Mouse (Mus musculus) intestine, embryonic 15.5 days (tissue): ENCODE measurements around the gene Hist1h2br. TPM values are rescaled to one million over a fixed set of nuclear protein-coding genes. Genes with fewer than 3 reads are reported as not detected.
"Not testable (repeated sequence)": the region's sequence is repeated elsewhere in the genome, so short reads cannot be mapped to it uniquely, and the experiment has no call there.

ENCODE experiments used
- ATAC-seq: fragments of 200-750 bp; cut with Nextera tagmentation; 2 replicates; pipeline ENCODE4 v1.8.0; 2017; ENCODE audit warnings: moderate TSS enrichment, moderate library complexity
- H3K27ac ChIP-seq: fragments of 300-500 bp; sonication (generic); 2 replicates; pipeline ENCODE4 v1.5.1; 2015; ENCODE audit warnings: mild to moderate bottlenecking, inconsistent platforms
- H3K27me3 ChIP-seq: fragments of 300-500 bp; sonication (generic); replicated peaks from 2 replicates; pipeline ENCODE4 v1.6.1; 2015; ENCODE audit warnings: inconsistent platforms
- H3K36me3 ChIP-seq: fragments of 300-500 bp; sonication (generic); 2 replicates; pipeline ENCODE4 v1.6.1; 2015; ENCODE audit warnings: inconsistent platforms
- H3K4me1 ChIP-seq: fragments of 300-500 bp; sonication (generic); replicated peaks from 2 replicates; pipeline ENCODE4 v1.6.1; 2015; ENCODE audit warnings: inconsistent platforms
- H3K4me2 ChIP-seq: fragments of 300-500 bp; sonication (generic); replicated peaks from 2 replicates; pipeline ENCODE4 v1.6.1; 2015; ENCODE audit warnings: mild to moderate bottlenecking, inconsistent platforms
- H3K4me3 ChIP-seq: fragments of 300-500 bp; sonication (generic); replicated peaks from 2 replicates; pipeline ENCODE4 v1.5.1; 2015; ENCODE audit warnings: inconsistent platforms
- H3K9ac ChIP-seq: fragments of 300-500 bp; sonication (generic); 2 replicates; pipeline ENCODE4 v1.6.1; 2015; ENCODE audit warnings: inconsistent platforms
- H3K9me3 ChIP-seq: fragments of 300-500 bp; sonication (generic); 2 replicates; pipeline ENCODE4 v1.6.1; 2016; ENCODE audit warnings: inconsistent platforms
- WGBS: fragments of 180-500 bp; shearing (Covaris S2); methylation state at CpG from one replicate; pipeline ENCODE4 v1.1.7; 2015; 5-methylcytosine and 5-hydroxymethylcytosine counted together
- polyA plus RNA-seq: library from polyadenylated mRNA; unstranded; fragments of >200 nt; fragmentation: Nextera tagmentation; extraction: Ambion mirVana; gene quantifications from 2 replicates; pipeline ENCODE4 v1.2.1, GENCODE M21; 2015

Hist1h2br gene
- polyA plus RNA-seq, result 15.0 and 16.4 TPM in 2 replicates

DNA sequence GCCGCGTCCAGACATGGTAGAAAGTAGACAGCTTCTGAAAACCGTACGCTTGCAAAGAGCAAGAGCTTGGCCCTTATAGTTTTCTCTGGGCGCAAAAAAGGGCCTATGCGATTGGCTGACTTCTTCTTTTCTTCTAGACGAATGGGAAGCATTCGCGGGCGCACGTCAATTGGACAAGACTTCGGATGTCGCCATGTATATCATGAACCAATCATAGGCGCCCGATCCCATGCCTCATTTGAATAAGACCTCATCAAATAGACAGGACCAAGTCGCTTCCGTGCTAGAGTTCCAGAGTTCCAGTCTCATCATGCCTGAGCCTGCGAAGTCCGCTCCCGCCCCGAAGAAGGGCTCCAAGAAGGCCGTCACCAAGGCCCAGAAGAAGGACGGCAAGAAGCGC lies at the start of gene Hist1h2br, which contains the start of gene Hist1h2ap:
Gene Hist1h2br (plus strand): TSS at position 283 of the 400 bp plus-strand sequence.
Gene Hist1h2ap (minus strand): TSS at position 47 of the 400 bp plus-strand sequence.
- H3K4me2 ChIP-seq, H3K36me3 ChIP-seq, H3K27ac ChIP-seq, H3K4me1 ChIP-seq, H3K4me3 ChIP-seq, H3K9ac ChIP-seq, H3K9me3 ChIP-seq, H3K27me3 ChIP-seq: not testable (repeated sequence)
- peak; percentile 93 for ATAC-seq
- WGBS, result no CpG with 5 or more reads among the region's 24 CpGs

DNA sequence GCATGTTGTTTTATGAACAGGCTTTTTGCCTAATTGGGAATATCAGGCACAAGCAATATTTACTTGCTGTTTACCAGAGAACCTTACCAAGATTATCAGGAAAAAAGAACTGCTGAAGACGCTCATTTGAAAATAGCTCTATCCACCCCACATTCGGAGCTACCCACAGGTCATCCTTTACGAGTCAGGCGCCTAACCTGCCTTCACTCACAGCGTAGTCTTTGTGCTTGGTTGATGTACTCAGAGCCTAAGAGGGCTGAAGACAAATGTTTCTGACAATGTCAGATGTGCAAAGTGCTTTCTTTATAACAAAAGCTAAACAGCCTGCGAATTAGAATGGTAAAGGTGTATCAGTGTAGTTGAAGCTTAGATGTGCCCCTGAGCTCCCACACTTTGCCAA lies 49.2 kb upstream of the Hist1h2br start:
- Histone ChIP-seq H3K4me3 (peak overlapping the region; percentile 39; the same call in 1 of the 2 replicates), H3K27ac (peak overlapping the region; percentile 86), H3K9ac (peak overlapping the region; percentile 37; the same call in 1 of the 2 replicates), H3K27me3 (no peaks in the 10 kb centered on the region), H3K36me3 (no peaks in the 10 kb centered on the region), H3K9me3 (no peaks in the 10 kb centered on the region), H3K4me1 (peaks cover 19% of the 10 kb centered on the region), H3K4me2 (peak overlapping the region; percentile 62)
- 38% methylated on average over 6 of the region's 6 CpGs for WGBS
- no peak for ATAC-seq

- H3K4me3 ChIP-seq, result peak overlapping the region; percentile 34
- peaks cover 23% of the 10 kb centered on the region for H3K4me1 ChIP-seq
- no peak for ATAC-seq
- no peaks in the 10 kb centered on the region for H3K27me3 ChIP-seq
- peak overlapping the region; percentile 41 for H3K9ac ChIP-seq
- no peaks in the 10 kb centered on the region for H3K36me3 ChIP-seq
- H3K27ac ChIP-seq, result peak overlapping the region; percentile 84
- 8% methylated on average over 8 of the region's 8 CpGs for WGBS
- H3K9me3 ChIP-seq, result no peaks in the 10 kb centered on the region
- peak overlapping the region; percentile 60 for H3K4me2 ChIP-seq
Observed at GRCm38 (mm10) chr13:21786189-21786898, 47.2 kb upstream of the Hist1h2br start.

- Histone ChIP-seq H3K4me1 (peaks cover 23% of the 10 kb centered on the region), H3K9ac (peak within 1 kb of the TSS; percentile 41), H3K4me2 (peak within 1 kb of the TSS; percentile 60), H3K27ac (peak within 1 kb of the TSS; percentile 84), H3K4me3 (peak within 1 kb of the TSS; percentile 34)
- ATAC-seq, result peak; percentile 94
- not testable (repeated sequence) for H3K9me3 ChIP-seq, H3K27me3 ChIP-seq, H3K36me3 ChIP-seq
- under 1% methylated on average over 40 of the region's 63 CpGs for WGBS
Observed at GRCm38 (mm10) chr13:21786899-21787629, 46.5 kb upstream of the Hist1h2br start, which contains the start of the genes Hist1h2an and Hist1h2bp. Gene Hist1h2an (minus strand): TSS chr13:21787218. Gene Hist1h2bp (plus strand): TSS chr13:21787461.

DNA sequence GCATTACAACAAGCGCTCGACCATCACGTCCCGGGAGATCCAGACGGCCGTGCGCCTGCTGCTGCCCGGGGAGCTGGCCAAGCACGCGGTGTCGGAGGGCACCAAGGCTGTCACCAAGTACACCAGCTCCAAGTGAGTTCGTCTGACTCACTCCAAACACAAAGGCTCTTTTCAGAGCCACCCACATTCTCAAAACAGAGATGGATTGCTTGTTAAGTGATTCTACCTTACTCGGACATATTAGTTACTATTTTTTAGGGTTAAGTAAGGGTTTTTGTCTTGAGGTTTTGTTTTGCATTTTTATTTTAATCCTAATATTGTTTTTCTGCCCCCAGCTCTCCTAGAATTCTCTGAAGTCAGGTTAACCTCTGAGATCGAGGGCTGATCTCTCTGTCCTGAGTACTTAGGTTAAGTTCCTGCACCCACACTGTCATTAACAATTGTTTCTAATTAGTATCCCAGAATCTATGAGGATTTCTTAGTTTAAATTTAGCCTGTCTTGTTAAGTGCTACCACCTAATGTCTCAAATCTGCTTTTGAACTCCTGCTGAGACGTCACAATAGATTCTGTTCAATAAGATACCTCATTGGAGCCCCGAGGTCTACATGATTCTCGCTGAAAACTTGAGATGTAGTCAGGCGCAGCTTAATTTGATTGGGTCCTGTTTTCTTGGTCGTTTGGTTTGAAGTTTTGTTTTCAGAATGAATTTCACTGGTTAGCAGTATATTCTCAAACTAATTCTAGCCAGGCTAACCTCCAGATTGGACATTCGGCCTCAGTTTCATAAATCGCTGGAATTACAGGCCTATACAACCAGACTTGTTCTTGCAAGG lies 45.6 kb upstream of the Hist1h2br start:
- Histone ChIP-seq H3K27me3 (no peaks in the 10 kb centered on the region), H3K4me2 (peak overlapping the region; percentile 60), H3K9me3 (no peaks in the 10 kb centered on the region), H3K4me1 (peaks cover 19% of the 10 kb centered on the region), H3K9ac (peak overlapping the region; percentile 32; the same call in 1 of the 2 replicates), H3K4me3 (no peak overlapping the region), H3K27ac (peak overlapping the region; percentile 56; the same call in 1 of the 2 replicates), H3K36me3 (no peaks in the 10 kb centered on the region)
- WGBS, result 26% methylated on average over 15 of the region's 21 CpGs
- peak; percentile 7; the same call in 1 of the 2 replicates for ATAC-seq

DNA sequence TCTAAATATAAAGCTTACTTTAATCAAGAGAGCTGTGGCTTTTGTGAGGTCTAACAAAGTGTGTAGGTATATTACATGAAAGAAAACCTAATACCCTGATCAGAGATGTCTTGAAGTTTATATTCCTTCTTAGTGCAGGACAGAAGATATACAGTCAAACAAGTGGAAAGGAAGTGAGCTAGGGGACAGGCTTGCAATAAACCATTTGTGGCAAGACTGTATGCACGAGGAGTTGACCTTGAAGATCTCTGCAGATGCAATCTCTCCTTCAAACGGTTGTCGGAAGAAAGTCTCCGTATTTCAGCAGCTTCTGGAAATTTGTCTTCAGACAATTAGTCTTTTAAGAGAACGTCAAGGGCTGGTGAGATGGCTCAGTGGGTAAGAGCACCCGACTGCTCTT lies 43.6 kb upstream of the Hist1h2br start:
- H3K9ac ChIP-seq, result no peak overlapping the region
- WGBS, result 46% methylated on average over 6 of the region's 6 CpGs
- H3K4me1 ChIP-seq, result peaks cover 12% of the 10 kb centered on the region; the same call in 1 of the 2 replicates

GRCm38 (mm10) chr13:21790601-21791283 lies 42.8 kb upstream of the Hist1h2br start:
- Histone ChIP-seq H3K4me3 (peak overlapping the region; percentile 15; the same call in 1 of the 2 replicates), H3K4me1 (peaks cover 8% of the 10 kb centered on the region; the same call in 1 of the 2 replicates), H3K4me2 (peak overlapping the region; percentile 54), H3K9me3 (no peaks in the 10 kb centered on the region), H3K27ac (0 out of 2 replicates have a peak overlapping the region, but pooled peaks have one; percentile 22), H3K9ac (peak overlapping the region; percentile 36), H3K27me3 (no peaks in the 10 kb centered on the region), H3K36me3 (no peaks in the 10 kb centered on the region)
- ATAC-seq, result no peak
- 12% methylated on average over 18 of the region's 18 CpGs for WGBS

More for the DNA sequence above, 43.6 kb upstream of the Hist1h2br start:
- no peak overlapping the region for H3K4me3 ChIP-seq
- ATAC-seq, result no peak
- no peaks in the 10 kb centered on the region for H3K36me3 ChIP-seq
- H3K27ac ChIP-seq, result no peak overlapping the region
- H3K9me3 ChIP-seq, result no peaks in the 10 kb centered on the region
- H3K4me2 ChIP-seq, result no peak overlapping the region
- no peaks in the 10 kb centered on the region for H3K27me3 ChIP-seq

DNA sequence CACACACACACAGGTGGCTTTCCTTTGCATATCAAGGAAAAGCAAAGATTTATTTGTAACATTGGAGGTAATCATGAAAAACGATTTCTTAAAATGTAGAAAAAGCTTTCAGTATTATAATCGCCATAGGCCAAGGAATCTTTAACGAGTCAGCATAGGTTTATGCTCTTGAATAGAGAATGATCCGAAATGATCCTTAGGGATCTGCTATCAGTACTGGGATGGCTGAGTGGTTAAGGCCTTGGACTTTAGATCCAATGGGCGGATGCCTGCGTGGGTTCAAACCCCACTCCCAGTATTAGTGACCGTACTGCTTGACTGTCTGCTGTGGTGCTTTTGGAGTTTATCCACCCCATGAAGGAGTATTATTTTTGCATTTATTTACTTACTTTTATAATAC lies 38.0 kb upstream of the Hist1h2br start:
- Histone ChIP-seq H3K27me3 (no peaks in the 10 kb centered on the region), H3K36me3 (no peaks in the 10 kb centered on the region), H3K27ac (no peak overlapping the region), H3K9ac (no peak overlapping the region), H3K4me2 (no peak overlapping the region), H3K4me3 (no peak overlapping the region), H3K9me3 (no peaks in the 10 kb centered on the region), H3K4me1 (0 out of 2 replicates have a peak, but pooled peaks cover 2% of the 10 kb centered on the region)
- WGBS, result 92% methylated on average over 7 of the region's 7 CpGs
- no peak for ATAC-seq

DNA sequence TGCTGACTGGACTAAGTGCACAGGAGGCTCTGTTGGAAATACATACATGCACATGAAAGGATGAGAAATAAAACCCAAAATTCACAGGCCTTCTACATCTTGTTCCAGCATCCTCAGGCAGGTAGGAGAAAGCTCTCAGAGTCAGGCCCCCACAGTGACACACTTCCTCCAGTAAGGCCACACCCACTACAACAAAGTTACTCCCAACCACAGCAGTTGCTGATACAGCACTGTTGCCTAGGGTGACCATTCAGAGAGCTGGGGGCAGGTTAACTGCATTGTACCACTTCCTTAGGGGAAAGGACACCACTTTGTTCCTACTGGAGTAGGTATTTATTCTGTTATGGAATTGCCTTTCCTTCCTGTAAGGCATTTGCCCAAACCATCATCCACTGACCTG lies 36.4 kb upstream of the Hist1h2br start:
- not testable (repeated sequence) for H3K36me3 ChIP-seq, H3K4me2 ChIP-seq, H3K27me3 ChIP-seq, H3K4me1 ChIP-seq, ATAC-seq, H3K9me3 ChIP-seq, H3K4me3 ChIP-seq, H3K9ac ChIP-seq, H3K27ac ChIP-seq

- not testable (repeated sequence) for H3K27ac ChIP-seq, H3K36me3 ChIP-seq, H3K4me2 ChIP-seq, H3K9me3 ChIP-seq, H3K4me1 ChIP-seq, H3K4me3 ChIP-seq, H3K27me3 ChIP-seq, H3K9ac ChIP-seq
- peak; percentile 86 for ATAC-seq
- WGBS, result no CpG with 5 or more reads among the region's 4 CpGs
Observed at GRCm38 (mm10) chr13:21803058-21803457, 30.5 kb upstream of the Hist1h2br start.

- peak; percentile 95 for ATAC-seq
- H3K36me3 ChIP-seq, H3K9me3 ChIP-seq, H3K27ac ChIP-seq, H3K4me3 ChIP-seq, H3K4me2 ChIP-seq, H3K4me1 ChIP-seq, H3K9ac ChIP-seq, H3K27me3 ChIP-seq: not testable (repeated sequence)
- no CpG with 5 or more reads among the region's 23 CpGs for WGBS
Observed at GRCm38 (mm10) chr13:21810073-21810472, 23.5 kb upstream of the Hist1h2br start, which contains the start of the genes Hist1h2bq and Hist1h2ao. Gene Hist1h2bq (minus strand): TSS chr13:21810197. Gene Hist1h2ao (plus strand): TSS chr13:21810465.
